Mouse (Mus musculus): ENCODE measurements around the gene Gm49337.
A peak's percentile ranks its signal among the peaks of the same experiment; 100 is the strongest.

Gene Gm49337

DNA sequence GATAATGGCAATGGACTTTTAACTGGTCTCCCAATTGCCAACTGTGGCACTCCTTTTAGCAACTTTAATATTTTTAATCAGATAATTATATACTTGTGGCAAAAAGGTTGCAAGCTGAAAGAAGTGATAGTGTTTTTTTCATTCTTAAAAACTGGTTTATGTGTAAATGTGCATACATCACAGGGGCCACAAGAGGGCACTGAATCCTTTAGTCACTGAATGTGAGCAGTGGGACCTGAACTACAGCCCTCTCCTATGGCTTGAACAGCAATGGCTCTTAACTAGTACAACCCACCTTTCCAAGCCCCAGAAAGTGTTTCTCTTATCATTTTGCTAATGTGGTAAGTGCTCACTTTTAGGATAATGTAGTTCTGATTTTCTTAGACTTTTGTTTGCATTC, 168.9 kb downstream of the Gm49337 start:
- peak; percentile 43 for DNase-seq

All from cerebellum, adult 11 months (tissue).